ENCODE assay signal across 34 mouse cellular contexts in genomic region chr4:107541821-107542220, GRCm38 (mm10).
DNase-seq lines count a peak whose midpoint lies in the region; ATAC-seq and TF ChIP-seq lines count a peak whose summit lies in the region.
"Had no signal": no experiment of that assay in that cellular context is flagged by ENCODE, and none has a peak within 500 bp of the region (broad histone marks: within the 10 kb centered on the region; RNA-seq: fewer than 3 reads in every experiment).

No protein-coding gene starts in this region.

- TF ChIP-seq CTCF in gastrocnemius, adult 2 months (IDR thresholded peaks at IDR 0.05) = no peak
- TF ChIP-seq CTCF in lung, embryonic 14.5 days (IDR thresholded peaks at IDR 0.05; ENCODE audit: low read depth) = no peak
- no peak for TF ChIP-seq CTCF in lung, postnatal 0 days (IDR thresholded peaks at IDR 0.05)

- H3K4me3 ChIP-seq in gastrocnemius, adult 2 months = no peak overlapping the region
- no peak overlapping the region for H3K4me3 ChIP-seq in lung, embryonic 14.5 days (ENCODE audit: low read depth, low read length)
- no peak overlapping the region for H3K4me3 ChIP-seq in lung, postnatal 0 days (ENCODE audit: low read depth, low read length)
- H3K4me3 ChIP-seq: embryonic facial prominence, embryonic 10.5 days; embryonic facial prominence, embryonic 15.5 days; forebrain, embryonic 13.5 days; heart, embryonic 13.5 days; hindbrain, embryonic 10.5 days; hindbrain, embryonic 15.5 days; layer of hippocampus, adult 2 months; left cerebral cortex, adult 2 months; limb, embryonic 12.5 days; midbrain, embryonic 13.5 days; neural tube, embryonic 15.5 days had no signal

- H3K27me3 ChIP-seq in lung, embryonic 14.5 days (ENCODE audit: insufficient read depth, low read length) = no peaks in the 10 kb centered on the region
- no peaks in the 10 kb centered on the region for H3K27me3 ChIP-seq in lung, postnatal 0 days (replicated peaks; ENCODE audit: insufficient read depth, low read length)
- H3K27me3 ChIP-seq: embryonic facial prominence, embryonic 15.5 days; forebrain, embryonic 13.5 days; heart, embryonic 13.5 days; hindbrain, embryonic 15.5 days; midbrain, embryonic 13.5 days; neural tube, embryonic 15.5 days had no signal

- H3K4me1 ChIP-seq in lung, embryonic 14.5 days (ENCODE audit: insufficient read depth) = no peaks in the 10 kb centered on the region; the same call in 1 of the 2 replicates
- H3K4me1 ChIP-seq in lung, postnatal 0 days (ENCODE audit: insufficient read depth, low read depth, low read length) = no peaks in the 10 kb centered on the region

- DNase-seq in gastrocnemius, adult 2 months = peak; percentile 12
- no peak for DNase-seq in gastrocnemius, postnatal 10 days
- DNase-seq in lung, embryonic 14.5 days = peak; percentile 36
- no peak for DNase-seq in lung, postnatal 0 days (ENCODE audit: low spot score)
- peak; percentile 1 for DNase-seq in urinary bladder, postnatal 14 days (ENCODE audit: low spot score)
- DNase-seq in urinary bladder, postnatal 36 days (ENCODE audit: low spot score in 2 of 2) = no peak
- DNase-seq: cerebellum, adult 8-10 months; cerebellum, postnatal 25 days; gastrocnemius, postnatal 25 days; heart, adult 18-20 months; kidney, adult 11 months; kidney, postnatal 36 days; liver, postnatal 0 days; lung, postnatal 10 days; right cerebral cortex, adult 18-20 months; spleen, adult 18-20 months; thymus, adult 2 months had no signal

- no peak overlapping the region for H3K27ac ChIP-seq in gastrocnemius, adult 2 months
- H3K27ac ChIP-seq in lung, embryonic 14.5 days (ENCODE audit: low read depth) = no peak overlapping the region
- H3K27ac ChIP-seq in lung, postnatal 0 days (ENCODE audit: low read length) = no peak overlapping the region
- H3K27ac ChIP-seq: embryonic facial prominence, embryonic 10.5 days; embryonic facial prominence, embryonic 15.5 days; forebrain, embryonic 13.5 days; heart, embryonic 13.5 days; hindbrain, embryonic 10.5 days; hindbrain, embryonic 15.5 days; layer of hippocampus, adult 2 months; left cerebral cortex, adult 2 months; limb, embryonic 12.5 days; macrophage; midbrain, embryonic 13.5 days; neural tube, embryonic 15.5 days had no signal

- no peaks in the 10 kb centered on the region for H3K9me3 ChIP-seq in lung, embryonic 14.5 days (ENCODE audit: low read depth, low read length)
- H3K9me3 ChIP-seq in lung, postnatal 0 days (ENCODE audit: low read length) = no peaks in the 10 kb centered on the region
- H3K9me3 ChIP-seq: embryonic facial prominence, embryonic 10.5 days; embryonic facial prominence, embryonic 15.5 days; forebrain, embryonic 13.5 days; heart, embryonic 13.5 days; hindbrain, embryonic 10.5 days; hindbrain, embryonic 15.5 days; limb, embryonic 12.5 days; midbrain, embryonic 13.5 days; neural tube, embryonic 15.5 days had no signal

- TF ChIP-seq EP300 in lung, postnatal 0 days (IDR thresholded peaks at IDR 0.05) = no peak

- H3K36me3 ChIP-seq in lung, embryonic 14.5 days (ENCODE audit: insufficient read depth) = no peaks in the 10 kb centered on the region
- H3K36me3 ChIP-seq in lung, postnatal 0 days (ENCODE audit: insufficient read depth, low read length) = no peaks in the 10 kb centered on the region
- H3K36me3 ChIP-seq: embryonic facial prominence, embryonic 10.5 days; embryonic facial prominence, embryonic 15.5 days; heart, embryonic 13.5 days; hindbrain, embryonic 10.5 days; hindbrain, embryonic 15.5 days; limb, embryonic 12.5 days; midbrain, embryonic 13.5 days; neural tube, embryonic 15.5 days had no signal

- H3K4me2 ChIP-seq in lung, embryonic 14.5 days = no peak overlapping the region
- H3K4me2 ChIP-seq in lung, postnatal 0 days (replicated peaks; ENCODE audit: low read depth, low read length) = no peak overlapping the region
- H3K4me2 ChIP-seq: embryonic facial prominence, embryonic 15.5 days; forebrain, embryonic 13.5 days; heart, embryonic 13.5 days; hindbrain, embryonic 15.5 days; limb, embryonic 12.5 days; liver, embryonic 11.5 days; midbrain, embryonic 13.5 days; neural tube, embryonic 15.5 days had no signal

- WGBS in lung, embryonic 14.5 days = 45% methylated on average over 4 of the region's 4 CpGs
- WGBS in lung, postnatal 0 days = 50% methylated on average over 4 of the region's 4 CpGs

- ATAC-seq in lung, embryonic 14.5 days (ENCODE audit: insufficient read depth) = no peak; the same call in 1 of the 2 replicates
- ATAC-seq in lung, postnatal 0 days = no peak
- no peak for ATAC-seq in monocyte, adult 5-6 weeks (replicated peaks; ENCODE audit: insufficient number of reproducible peaks, low FRiP score, low TSS enrichment, poor library complexity, severe bottlenecking)
- ATAC-seq: activated CD4-positive, CD25-positive, alpha-beta regulatory T cell, adult 4 months; CD4-positive, CD25-positive, alpha-beta regulatory T cell, adult 4 months; forebrain, embryonic 13.5 days; inflammation-experienced regulatory T-cells, adult 6 months; liver, postnatal 0 days; midbrain, embryonic 13.5 days had no signal

- no peak overlapping the region for H3K9ac ChIP-seq in lung, embryonic 14.5 days
- no peak overlapping the region for H3K9ac ChIP-seq in lung, postnatal 0 days (replicated peaks; ENCODE audit: low read depth)
- H3K9ac ChIP-seq: embryonic facial prominence, embryonic 15.5 days; forebrain, embryonic 13.5 days; heart, embryonic 13.5 days; hindbrain, embryonic 15.5 days; limb, embryonic 12.5 days; liver, postnatal 0 days; midbrain, embryonic 13.5 days; neural tube, embryonic 15.5 days had no signal

- intact Hi-C loops in gastrocnemius, adult 2 months (cut with DNase I) = no loop called here

Comparison
In these comparisons a context has a peak if more than half of its experiments do, and no peak if none do; other contexts are left out.
1. DNase-seq: peak in gastrocnemius, adult 2 months (single experiment), lung, embryonic 14.5 days (single experiment) and urinary bladder, postnatal 14 days (single experiment); none in gastrocnemius, postnatal 10 days (single experiment), lung, postnatal 0 days (single experiment) and urinary bladder, postnatal 36 days (0 of 2).